Mouse (Mus musculus): ENCODE measurements around the gene Elmo1.

GRCm38 (mm10) chr13:20514721-20515120 lies 424.3 kb downstream of the Elmo1 start:
- no peak for TF ChIP-seq GATA1 (IDR thresholded peaks at IDR 0.05; ENCODE audit: borderline replicate concordance, low read length)
- no peak for TF ChIP-seq FLI1 (IDR thresholded peaks at IDR 0.05; ENCODE audit: low read length)

Data from megakaryocyte, embryonic 14.5 days (primary cell).